ENCODE assay signal across 27 mouse cellular contexts in genomic region chr4:108992978-108993377, GRCm38 (mm10). TPM values are rescaled to one million over a fixed set of nuclear protein-coding genes. Genes with fewer than 3 reads are reported as not detected.
DNase-seq lines count a peak whose midpoint lies in the region; ATAC-seq and TF ChIP-seq lines count a peak whose summit lies in the region.
"Had no signal": no experiment of that assay in that cellular context is flagged by ENCODE, and none has a peak within 500 bp of the region (broad histone marks: within the 10 kb centered on the region; RNA-seq: fewer than 3 reads in every experiment).

No protein-coding gene starts in this region.

- H3K27me3 ChIP-seq in forebrain, embryonic 14.5 days (replicated peaks; ENCODE audit: control insufficient read depth, insufficient read depth, low read length), result 0 out of 2 replicates have a peak, but pooled peaks cover 4% of the 10 kb centered on the region
- no peaks in the 10 kb centered on the region for H3K27me3 ChIP-seq in forebrain, embryonic 12.5 days
- no peaks in the 10 kb centered on the region for H3K27me3 ChIP-seq in lung, embryonic 14.5 days (ENCODE audit: insufficient read depth, low read length)
- H3K27me3 ChIP-seq: embryonic facial prominence, embryonic 12.5 days; forebrain, embryonic 13.5 days; hindbrain, embryonic 15.5 days; Patski had no signal

- H3K4me2 ChIP-seq in forebrain, embryonic 14.5 days (ENCODE audit: low read length), result no peak overlapping the region
- no peak overlapping the region for H3K4me2 ChIP-seq in forebrain, embryonic 12.5 days
- no peak overlapping the region for H3K4me2 ChIP-seq in lung, embryonic 14.5 days
- H3K4me2 ChIP-seq: embryonic facial prominence, embryonic 12.5 days; forebrain, embryonic 13.5 days; heart, embryonic 13.5 days; hindbrain, embryonic 15.5 days had no signal

- H3K9ac ChIP-seq in forebrain, embryonic 14.5 days (ENCODE audit: low read length), result no peak overlapping the region
- H3K9ac ChIP-seq in forebrain, embryonic 12.5 days, result no peak overlapping the region
- H3K9ac ChIP-seq in lung, embryonic 14.5 days, result no peak overlapping the region
- H3K9ac ChIP-seq: embryonic facial prominence, embryonic 12.5 days; forebrain, embryonic 13.5 days; heart, embryonic 13.5 days; hindbrain, embryonic 15.5 days had no signal

- no peak overlapping the region for H3K27ac ChIP-seq in forebrain, embryonic 14.5 days (ENCODE audit: low read depth, low read length)
- H3K27ac ChIP-seq in forebrain, embryonic 12.5 days, result no peak overlapping the region
- H3K27ac ChIP-seq in lung, embryonic 14.5 days (ENCODE audit: low read depth), result no peak overlapping the region
- H3K27ac ChIP-seq: embryonic facial prominence, embryonic 12.5 days; forebrain, embryonic 13.5 days; heart, adult 2 months; heart, embryonic 10.5 days; heart, embryonic 13.5 days; hindbrain, embryonic 15.5 days had no signal

- H3K4me1 ChIP-seq in forebrain, embryonic 14.5 days (ENCODE audit: control insufficient read depth, insufficient read depth, low read length), result no peaks in the 10 kb centered on the region
- H3K4me1 ChIP-seq in forebrain, embryonic 12.5 days, result no peaks in the 10 kb centered on the region
- no peaks in the 10 kb centered on the region for H3K4me1 ChIP-seq in lung, embryonic 14.5 days (ENCODE audit: insufficient read depth)
- H3K4me1 ChIP-seq: embryonic facial prominence, embryonic 12.5 days; forebrain, embryonic 13.5 days; heart, embryonic 10.5 days; heart, embryonic 13.5 days; hindbrain, embryonic 15.5 days had no signal

- TF ChIP-seq CTCF in lung, embryonic 14.5 days (IDR thresholded peaks at IDR 0.05; ENCODE audit: low read depth), result no peak

- ATAC-seq in forebrain, embryonic 14.5 days, result no peak
- no peak for ATAC-seq in forebrain, embryonic 12.5 days (ENCODE audit: low FRiP score)
- no peak for ATAC-seq in lung, embryonic 14.5 days (ENCODE audit: insufficient read depth)
- ATAC-seq: forebrain, embryonic 13.5 days; Patski had no signal

- no peaks in the 10 kb centered on the region for H3K9me3 ChIP-seq in forebrain, embryonic 14.5 days (replicated peaks; ENCODE audit: control insufficient read depth, low read length)
- no peaks in the 10 kb centered on the region for H3K9me3 ChIP-seq in forebrain, embryonic 12.5 days
- H3K9me3 ChIP-seq in lung, embryonic 14.5 days (ENCODE audit: low read depth, low read length), result no peaks in the 10 kb centered on the region
- H3K9me3 ChIP-seq: embryonic facial prominence, embryonic 12.5 days; forebrain, embryonic 13.5 days; G1E; heart, embryonic 10.5 days; heart, embryonic 13.5 days; hindbrain, embryonic 15.5 days had no signal

- peak; percentile 17 for DNase-seq in forebrain, embryonic 14.5 days (ENCODE audit: low spot score)
- DNase-seq in lung, embryonic 14.5 days, result peak; percentile 23
- no peak for DNase-seq in lung, postnatal 14 days
- peak; percentile 28 for DNase-seq in retina, postnatal 7 days (ENCODE audit: low read depth, low spot score)
- no peak for DNase-seq in cerebellum, adult 11-12 months
- DNase-seq: adrenal gland, adult 2 months; adrenal gland, postnatal 14 days; B cell, adult 2 months; cerebellum, adult 11 months; cerebellum, adult 8-10 months; cerebellum, postnatal 10 days; cerebellum, postnatal 36 days; gastrocnemius, postnatal 10 days; gastrocnemius, postnatal 36 days; heart, adult 2 months; heart, postnatal 14 days; heart, postnatal 4 days; kidney, adult 18-20 months had no signal

- WGBS in forebrain, embryonic 14.5 days, result 35% methylated on average over 2 of the region's 2 CpGs
- 46% methylated on average over 2 of the region's 2 CpGs for WGBS in forebrain, embryonic 12.5 days
- WGBS in lung, embryonic 14.5 days, result 48% methylated on average over 2 of the region's 2 CpGs

- no peak overlapping the region for H3K4me3 ChIP-seq in forebrain, embryonic 14.5 days (ENCODE audit: low read depth, low read length)
- H3K4me3 ChIP-seq in forebrain, embryonic 12.5 days (replicated peaks), result no peak overlapping the region
- no peak overlapping the region for H3K4me3 ChIP-seq in lung, embryonic 14.5 days (ENCODE audit: low read depth, low read length)
- H3K4me3 ChIP-seq: embryonic facial prominence, embryonic 12.5 days; erythroblast, embryonic 14.5 days; forebrain, embryonic 13.5 days; heart, adult 2 months; heart, embryonic 10.5 days; heart, embryonic 13.5 days; hindbrain, embryonic 15.5 days had no signal

- no peaks in the 10 kb centered on the region for H3K36me3 ChIP-seq in forebrain, embryonic 14.5 days (ENCODE audit: control insufficient read depth, insufficient read depth, low read length)
- no peaks in the 10 kb centered on the region for H3K36me3 ChIP-seq in forebrain, embryonic 12.5 days (replicated peaks)
- H3K36me3 ChIP-seq in lung, embryonic 14.5 days (ENCODE audit: insufficient read depth), result no peaks in the 10 kb centered on the region
- H3K36me3 ChIP-seq: embryonic facial prominence, embryonic 12.5 days; G1E; heart, embryonic 10.5 days; heart, embryonic 13.5 days; hindbrain, embryonic 15.5 days had no signal

RNA-seq across cellular contexts. Expression of gene Nrd1, which starts 7.5 kb away (rescaled TPM):
- 45.6 and 49.8 TPM in 2 replicates for polyA plus RNA-seq in forebrain, embryonic 14.5 days (2014; fragmentation: Nextera tagmentation; extraction: Ambion mirVana)
- 103 and 112 TPM in 2 replicates for polyA plus RNA-seq in forebrain, embryonic 12.5 days (2016; fragmentation: Nextera tagmentation; extraction: Ambion mirVana)
- 49.6 and 51.4 TPM in 2 replicates for polyA plus RNA-seq in lung, embryonic 14.5 days (2014; fragmentation: Nextera tagmentation; extraction: Ambion mirVana)

Comparison
In these comparisons a context has a peak if more than half of its experiments do, and no peak if none do; other contexts are left out.
1. DNase-seq: peak in forebrain, embryonic 14.5 days (single experiment), lung, embryonic 14.5 days (single experiment) and retina, postnatal 7 days (single experiment); none in lung, postnatal 14 days (single experiment) and cerebellum, adult 11-12 months (single experiment).